Mouse (Mus musculus): Measurements from ENCODE around the gene Mroh8.

Mroh8 gene

GRCm38 (mm10) chr2:157279416-157279800, at the start of gene Mroh8:
Gene Mroh8 (minus strand): TSS chr2:157279549.
- no peak for DNase-seq (ENCODE audit: extremely low spot score)

GRCm38 (mm10) chr2:157328570-157328969, 49.2 kb upstream of the Mroh8 start:
- peak; percentile 52 for DNase-seq (ENCODE audit: extremely low spot score)

- no peak for DNase-seq (ENCODE audit: extremely low spot score)
Observed at GRCm38 (mm10) chr2:157328106-157328505, 48.8 kb upstream of the Mroh8 start.

- DNase-seq (ENCODE audit: extremely low spot score) = no peak
Observed at GRCm38 (mm10) chr2:157325238-157325637, 45.9 kb upstream of the Mroh8 start.

GRCm38 (mm10) chr2:157322029-157322766, 42.8 kb upstream of the Mroh8 start:
- no peak for DNase-seq (ENCODE audit: extremely low spot score)

GRCm38 (mm10) chr2:157320886-157321285, 41.5 kb upstream of the Mroh8 start:
- DNase-seq (ENCODE audit: extremely low spot score) = no peak

GRCm38 (mm10) chr2:157320135-157320534, 40.8 kb upstream of the Mroh8 start:
- no peak for DNase-seq (ENCODE audit: extremely low spot score)

- no peak for DNase-seq (ENCODE audit: extremely low spot score)
Observed at GRCm38 (mm10) chr2:157317220-157317619, 37.9 kb upstream of the Mroh8 start.

- DNase-seq (ENCODE audit: extremely low spot score) = no peak
Observed at GRCm38 (mm10) chr2:157316358-157316933, 37.1 kb upstream of the Mroh8 start.

GRCm38 (mm10) chr2:157315486-157315885, 36.1 kb upstream of the Mroh8 start:
- no peak for DNase-seq (ENCODE audit: extremely low spot score)

GRCm38 (mm10) chr2:157314310-157314709, 35.0 kb upstream of the Mroh8 start:
- no peak for DNase-seq (ENCODE audit: extremely low spot score)

- no peak for DNase-seq (ENCODE audit: extremely low spot score)
Observed at GRCm38 (mm10) chr2:157313718-157314117, 34.4 kb upstream of the Mroh8 start.

- no peak for DNase-seq (ENCODE audit: extremely low spot score)
Observed at GRCm38 (mm10) chr2:157310963-157311637, 31.8 kb upstream of the Mroh8 start.

GRCm38 (mm10) chr2:157309611-157310010, 30.3 kb upstream of the Mroh8 start:
- no peak for DNase-seq (ENCODE audit: extremely low spot score)

- no peak for DNase-seq (ENCODE audit: extremely low spot score)
Observed at GRCm38 (mm10) chr2:157308273-157308917, 29.0 kb upstream of the Mroh8 start.

GRCm38 (mm10) chr2:157307715-157308265, 28.4 kb upstream of the Mroh8 start:
- DNase-seq (ENCODE audit: extremely low spot score) = no peak

- DNase-seq (ENCODE audit: extremely low spot score) = no peak
Observed at GRCm38 (mm10) chr2:157306091-157307032, 27.0 kb upstream of the Mroh8 start.

GRCm38 (mm10) chr2:157303096-157303495, 23.7 kb upstream of the Mroh8 start:
- DNase-seq (ENCODE audit: extremely low spot score) = no peak

- no peak for DNase-seq (ENCODE audit: extremely low spot score)
Observed at GRCm38 (mm10) chr2:157300051-157300450, 20.7 kb upstream of the Mroh8 start.

- DNase-seq (ENCODE audit: extremely low spot score) = no peak
Observed at GRCm38 (mm10) chr2:157296105-157296689, 16.8 kb upstream of the Mroh8 start.

- peak; percentile 51 for DNase-seq (ENCODE audit: extremely low spot score)
Observed at GRCm38 (mm10) chr2:157292093-157292492, 12.7 kb upstream of the Mroh8 start.

All from embryo, embryonic 9.5 days (tissue).